Mouse (Mus musculus) adrenal gland, adult 2 months (tissue): Measurements from ENCODE around the gene Tmem86b. TPM values are rescaled to one million over a fixed set of nuclear protein-coding genes. Genes with fewer than 3 reads are reported as not detected.

Experiments
- microRNA-seq, 2 experiments: library from miRNA; unstranded; fragments of <30 nt; microRNA quantifications; one replicate each; pipeline ENCODE4 v1.2.0; 2021
- polyA plus RNA-seq: library from polyadenylated mRNA; depleted of rRNA; stranded (reverse); fragments of >200 nt; gene quantifications from 2 replicates; pipeline ENCODE4 v1.2.3, GENCODE M21; 2012; rRNA removed
- total RNA-seq, 2 experiments: library from RNA; stranded (reverse); gene quantifications; 2 replicates each; pipeline ENCODE4 v1.2.3; 2021

Gene Tmem86b
- total and polyA plus RNA-seq, 3 experiments: 5.2 to 17.8 (median 7.4) TPM

Small RNA genes lying within 50 kb of the gene (microRNA-seq; reads per million reads assigned to microRNA genes)
- gene Gm23577: 0 reads per million in 2 experiments

Other genes with a start within 250 kb of the Tmem86b start
- under 1 TPM in 1 of 2 experiments, not detected in 1; 0.40 TPM for gene Gp6, start 233.7 kb downstream of the Tmem86b start, total RNA-seq
- gene Gp6, start 233.7 kb downstream of the Tmem86b start, polyA plus RNA-seq: not detected in 2 replicates
- gene Rdh13, start 185.8 kb downstream of the Tmem86b start, total RNA-seq: 10 to 100 TPM; 17.5 to 19.7 TPM
- 11.5 and 13.1 TPM in 2 replicates for gene Rdh13, start 185.8 kb downstream of the Tmem86b start, polyA plus RNA-seq
- gene Eps8l1, start 170.7 kb downstream of the Tmem86b start, total RNA-seq: 1 to 10 TPM; 5.2 to 6.9 TPM
- 2.5 and 5.0 TPM in 2 replicates for gene Eps8l1, start 170.7 kb downstream of the Tmem86b start, polyA plus RNA-seq
- 100 to 1,000 TPM in 1 of 2 experiments, 10 to 100 TPM in 1; 93.3 to 102 TPM for gene Ppp1r12c, start 129.7 kb downstream of the Tmem86b start, total RNA-seq
- gene Ppp1r12c, start 129.7 kb downstream of the Tmem86b start, polyA plus RNA-seq: 101 and 164 TPM in 2 replicates
- gene Tnnt1, start 115.0 kb downstream of the Tmem86b start, total RNA-seq: 1 to 10 TPM in 1 of 2 experiments, under 1 TPM in 1; 0.37 to 1.6 TPM
- 0.17 TPM in 1 of 2 replicates, not detected in the other for gene Tnnt1, start 115.0 kb downstream of the Tmem86b start, polyA plus RNA-seq
- 1 to 10 TPM in 1 of 2 experiments, not detected in 1; 1.7 TPM for gene Tnni3, start 107.2 kb downstream of the Tmem86b start, total RNA-seq
- 3.3 and 4.7 TPM in 2 replicates for gene Tnni3, start 107.2 kb downstream of the Tmem86b start, polyA plus RNA-seq
- gene Dnaaf3, start 99.0 kb downstream of the Tmem86b start, total RNA-seq: under 1 TPM; 0.66 to 0.98 TPM
- gene Dnaaf3, start 99.0 kb downstream of the Tmem86b start, polyA plus RNA-seq: 2.7 and 3.0 TPM in 2 replicates
- gene Syt5, start 83.9 kb downstream of the Tmem86b start, total RNA-seq: 10 to 100 TPM in 1 of 2 experiments, 1 to 10 TPM in 1; 7.7 to 11.6 TPM
- 4.1 and 5.2 TPM in 2 replicates for gene Syt5, start 83.9 kb downstream of the Tmem86b start, polyA plus RNA-seq
- not detected for gene Ptprh, start 27.4 kb downstream of the Tmem86b start, total RNA-seq
- gene Ptprh, start 27.4 kb downstream of the Tmem86b start, polyA plus RNA-seq: not detected in 2 replicates
- gene Ppp6r1, start 27.6 kb upstream of the Tmem86b start, total RNA-seq: 10 to 100 TPM; 81.8 to 92.3 TPM
- gene Ppp6r1, start 27.6 kb upstream of the Tmem86b start, polyA plus RNA-seq: 114 and 134 TPM in 2 replicates
- gene Hspbp1, start 53.6 kb upstream of the Tmem86b start, total RNA-seq: 10 to 100 TPM; 38.2 to 50.8 TPM
- gene Hspbp1, start 53.6 kb upstream of the Tmem86b start, polyA plus RNA-seq: 65.6 and 73.2 TPM in 2 replicates
- 1 to 10 TPM; 3.1 to 6.5 TPM for gene Brsk1, start 59.2 kb upstream of the Tmem86b start, total RNA-seq
- gene Brsk1, start 59.2 kb upstream of the Tmem86b start, polyA plus RNA-seq: 8.3 and 9.8 TPM in 2 replicates
- gene Tmem150b, start 93.8 kb upstream of the Tmem86b start, total RNA-seq: under 1 TPM; 0.40 to 0.55 TPM
- gene Tmem150b, start 93.8 kb upstream of the Tmem86b start, polyA plus RNA-seq: 0.30 and 0.42 TPM in 2 replicates
- 10 to 100 TPM; 27.9 to 35.2 TPM for gene Kmt5c, start 108.7 kb upstream of the Tmem86b start, total RNA-seq
- 162 and 205 TPM in 2 replicates for gene Kmt5c, start 108.7 kb upstream of the Tmem86b start, polyA plus RNA-seq
- gene Cox6b2, start 121.7 kb upstream of the Tmem86b start, total RNA-seq: 10 to 100 TPM in 1 of 2 experiments, 1 to 10 TPM in 1; 7.4 to 10.4 TPM
- gene Cox6b2, start 121.7 kb upstream of the Tmem86b start, polyA plus RNA-seq: 7.9 and 13.2 TPM in 2 replicates
- gene Fam71e2, start 139.9 kb upstream of the Tmem86b start, total RNA-seq: not detected
- not detected in 2 replicates for gene Fam71e2, start 139.9 kb upstream of the Tmem86b start, polyA plus RNA-seq
- under 1 TPM in 1 of 2 experiments, not detected in 1; 0.48 TPM for gene Il11, start 151.4 kb upstream of the Tmem86b start, total RNA-seq
- 0.54 and 0.71 TPM in 2 replicates for gene Il11, start 151.4 kb upstream of the Tmem86b start, polyA plus RNA-seq
- gene Tmem190, start 151.5 kb upstream of the Tmem86b start, total RNA-seq: not detected
- not detected in 2 replicates for gene Tmem190, start 151.5 kb upstream of the Tmem86b start, polyA plus RNA-seq
- 10 to 100 TPM; 10.2 to 10.8 TPM for gene Tmem238, start 158.2 kb upstream of the Tmem86b start, total RNA-seq
- gene Tmem238, start 158.2 kb upstream of the Tmem86b start, polyA plus RNA-seq: 144 and 180 TPM in 2 replicates
- 1,000 to 10,000 TPM in 1 of 2 experiments, 100 to 1,000 TPM in 1; 958 to 1,234 TPM for gene Rpl28, start 161.5 kb upstream of the Tmem86b start, total RNA-seq
- 237 and 255 TPM in 2 replicates for gene Rpl28, start 161.5 kb upstream of the Tmem86b start, polyA plus RNA-seq
- gene Ube2s, start 181.2 kb upstream of the Tmem86b start, total RNA-seq: 100 to 1,000 TPM in 1 of 2 experiments, 10 to 100 TPM in 1; 98.1 to 140 TPM
- 148 and 156 TPM in 2 replicates for gene Ube2s, start 181.2 kb upstream of the Tmem86b start, polyA plus RNA-seq
- gene Shisa7, start 213.3 kb upstream of the Tmem86b start, total RNA-seq: 1 to 10 TPM; 1.9 TPM
- gene Shisa7, start 213.3 kb upstream of the Tmem86b start, polyA plus RNA-seq: 2.9 and 4.0 TPM in 2 replicates
- gene Isoc2b, start 238.8 kb upstream of the Tmem86b start, total RNA-seq: 10 to 100 TPM; 10.9 to 23.8 TPM
- gene Isoc2b, start 238.8 kb upstream of the Tmem86b start, polyA plus RNA-seq: 75.4 and 78.2 TPM in 2 replicates
- 10 to 100 TPM; 35.5 to 43.4 TPM for gene Isoc2a, start 245.7 kb upstream of the Tmem86b start, total RNA-seq
- 43.5 and 45.6 TPM in 2 replicates for gene Isoc2a, start 245.7 kb upstream of the Tmem86b start, polyA plus RNA-seq